Mouse (Mus musculus): Measurements from ENCODE around the gene AA467197. TPM values are rescaled to one million over a fixed set of nuclear protein-coding genes. Genes with fewer than 3 reads are reported as not detected.

AA467197 gene
- polyA plus RNA-seq, 1 experiment: 4.4 TPM

DNA sequence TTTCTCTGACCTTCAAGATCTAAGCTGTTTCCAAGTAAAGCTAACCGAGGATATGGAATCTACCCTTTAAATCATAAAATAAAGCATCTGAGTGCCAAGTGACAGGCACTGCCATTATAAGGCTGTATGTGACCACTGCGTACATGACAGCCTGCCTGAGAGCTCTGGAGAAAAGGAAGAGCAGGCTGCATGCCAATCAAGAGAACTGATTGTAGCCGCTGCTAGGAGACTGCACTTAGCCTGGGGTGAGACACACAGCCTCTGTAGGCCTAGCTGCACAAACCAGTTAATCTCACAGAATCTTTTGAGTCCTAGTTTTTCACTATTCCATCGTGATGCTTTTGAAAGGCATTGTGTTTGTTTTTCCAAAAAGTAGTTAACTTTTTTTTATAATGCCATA lies 18.1 kb upstream of the AA467197 start:
- Histone ChIP-seq H3K27ac (ENCODE audit: control insufficient read depth, insufficient read depth, low read length) (no peak overlapping the region), H3K36me3 (ENCODE audit: control insufficient read depth, insufficient read depth, low read length) (no peaks in the 10 kb centered on the region), H3K27me3 (ENCODE audit: control insufficient read depth, insufficient read depth, low read length) (no peaks in the 10 kb centered on the region), H3K4me1 (replicated peaks; ENCODE audit: control insufficient read depth, insufficient read depth, low read length) (no peaks in the 10 kb centered on the region), H3K4me3 (ENCODE audit: control insufficient read depth, insufficient read depth, low read length) (no peak overlapping the region)
- no peak for DNase-seq
- TF ChIP-seq CTCF (IDR thresholded peaks at IDR 0.05; ENCODE audit: borderline replicate concordance, control insufficient read depth, extremely low read depth, insufficient read depth, low read length, poor library complexity) (no peak), POLR2A (IDR thresholded peaks at IDR 0.05; ENCODE audit: control insufficient read depth, extremely low read depth, insufficient read depth, low read length, poor library complexity) (no peak)
- 89% methylated on average over 4 of the region's 4 CpGs for WGBS

- 85% methylated on average over 9 of the region's 9 CpGs for WGBS
These were observed 15.3 kb upstream of the AA467197 start for GRCm38 (mm10) chr2:122621337-122622110.

GRCm38 (mm10) chr2:122625930-122626329 lies 10.9 kb upstream of the AA467197 start:
- no peak for DNase-seq
- Histone ChIP-seq H3K27me3 (ENCODE audit: control insufficient read depth, insufficient read depth, low read length) (no peaks in the 10 kb centered on the region), H3K4me1 (replicated peaks; ENCODE audit: control insufficient read depth, insufficient read depth, low read length) (no peaks in the 10 kb centered on the region), H3K36me3 (ENCODE audit: control insufficient read depth, insufficient read depth, low read length) (no peaks in the 10 kb centered on the region), H3K27ac (ENCODE audit: control insufficient read depth, insufficient read depth, low read length) (no peak overlapping the region), H3K4me3 (ENCODE audit: control insufficient read depth, insufficient read depth, low read length) (no peak overlapping the region)
- TF ChIP-seq CTCF (IDR thresholded peaks at IDR 0.05; ENCODE audit: borderline replicate concordance, control insufficient read depth, extremely low read depth, insufficient read depth, low read length, poor library complexity) (no peak), POLR2A (IDR thresholded peaks at IDR 0.05; ENCODE audit: control insufficient read depth, extremely low read depth, insufficient read depth, low read length, poor library complexity) (no peak)
- 83% methylated on average over 7 of the region's 7 CpGs for WGBS

More at GRCm38 (mm10) chr2:122621337-122622110, 15.3 kb upstream of the AA467197 start:
- Histone ChIP-seq H3K27me3 (ENCODE audit: control insufficient read depth, insufficient read depth, low read length) (no peaks in the 10 kb centered on the region), H3K27ac (ENCODE audit: control insufficient read depth, insufficient read depth, low read length) (no peak overlapping the region), H3K4me3 (ENCODE audit: control insufficient read depth, insufficient read depth, low read length) (no peak overlapping the region), H3K4me1 (replicated peaks; ENCODE audit: control insufficient read depth, insufficient read depth, low read length) (no peaks in the 10 kb centered on the region), H3K36me3 (ENCODE audit: control insufficient read depth, insufficient read depth, low read length) (no peaks in the 10 kb centered on the region)
- TF ChIP-seq CTCF (IDR thresholded peaks at IDR 0.05; ENCODE audit: borderline replicate concordance, control insufficient read depth, extremely low read depth, insufficient read depth, low read length, poor library complexity) (no peak), POLR2A (IDR thresholded peaks at IDR 0.05; ENCODE audit: control insufficient read depth, extremely low read depth, insufficient read depth, low read length, poor library complexity) (no peak)
- DNase-seq: no peak

DNA sequence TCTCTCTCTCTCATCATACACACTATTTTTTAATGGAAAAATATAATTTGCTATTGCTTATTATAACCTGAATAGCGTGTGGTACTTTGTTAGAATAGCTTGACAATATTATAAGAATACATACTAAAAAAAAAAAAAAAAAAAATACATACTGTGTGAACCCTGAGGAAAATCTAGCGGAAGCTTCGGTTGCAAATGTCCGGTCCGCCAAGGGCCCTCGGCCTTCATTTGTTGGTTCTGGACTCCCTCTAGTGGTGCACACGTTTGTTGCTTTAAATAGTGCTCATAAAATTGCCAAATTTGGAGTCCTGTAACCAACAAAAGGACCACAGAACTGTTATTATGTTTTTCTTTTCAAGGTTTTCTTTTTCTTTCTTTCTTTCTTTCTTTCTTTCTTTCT lies 7.8 kb upstream of the AA467197 start:
- TF ChIP-seq CTCF (IDR thresholded peaks at IDR 0.05; ENCODE audit: borderline replicate concordance, control insufficient read depth, extremely low read depth, insufficient read depth, low read length, poor library complexity) (peak; percentile 26; the same call in 1 of the 2 replicates), POLR2A (IDR thresholded peaks at IDR 0.05; ENCODE audit: control insufficient read depth, extremely low read depth, insufficient read depth, low read length, poor library complexity) (no peak)
- WGBS: 6% methylated on average over 7 of the region's 7 CpGs
- peak; percentile 68 for DNase-seq

DNA sequence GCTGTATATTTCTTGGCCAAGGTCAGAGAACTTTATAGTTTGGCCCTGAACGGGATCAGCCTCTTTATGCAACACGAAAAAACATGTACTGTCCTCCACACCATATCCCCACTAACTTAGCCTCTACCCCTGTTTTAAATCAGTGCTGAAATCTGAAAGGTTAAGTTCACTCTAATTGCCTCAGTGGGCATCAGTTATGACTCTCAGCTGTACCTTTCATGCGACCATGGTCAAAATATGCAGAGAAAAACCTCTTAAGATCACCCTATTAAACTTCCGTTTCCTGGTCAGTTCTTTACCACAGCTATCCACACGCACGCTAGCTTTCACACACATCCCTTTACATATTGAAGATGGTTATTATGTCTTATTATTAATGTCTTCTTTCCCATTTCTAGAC lies 6.9 kb upstream of the AA467197 start:
- DNase-seq: no peak
- Histone ChIP-seq H3K4me1 (replicated peaks; ENCODE audit: control insufficient read depth, insufficient read depth, low read length) (peaks cover 7% of the 10 kb centered on the region), H3K27me3 (ENCODE audit: control insufficient read depth, insufficient read depth, low read length) (no peaks in the 10 kb centered on the region), H3K4me3 (ENCODE audit: control insufficient read depth, insufficient read depth, low read length) (no peak overlapping the region), H3K36me3 (ENCODE audit: control insufficient read depth, insufficient read depth, low read length) (peaks cover 12% of the 10 kb centered on the region; the same call in 1 of the 2 replicates), H3K27ac (ENCODE audit: control insufficient read depth, insufficient read depth, low read length) (no peak overlapping the region)
- 68% methylated on average over 6 of the region's 6 CpGs for WGBS
- TF ChIP-seq CTCF (IDR thresholded peaks at IDR 0.05; ENCODE audit: borderline replicate concordance, control insufficient read depth, extremely low read depth, insufficient read depth, low read length, poor library complexity): no peak
- no peak for TF ChIP-seq POLR2A (IDR thresholded peaks at IDR 0.05; ENCODE audit: control insufficient read depth, extremely low read depth, insufficient read depth, low read length, poor library complexity)

More for the DNA sequence above, 7.8 kb upstream of the AA467197 start:
- Histone ChIP-seq H3K4me3 (ENCODE audit: control insufficient read depth, insufficient read depth, low read length) (no peak overlapping the region), H3K36me3 (ENCODE audit: control insufficient read depth, insufficient read depth, low read length) (peaks cover 12% of the 10 kb centered on the region; the same call in 1 of the 2 replicates), H3K4me1 (replicated peaks; ENCODE audit: control insufficient read depth, insufficient read depth, low read length) (peaks cover 7% of the 10 kb centered on the region), H3K27me3 (ENCODE audit: control insufficient read depth, insufficient read depth, low read length) (no peaks in the 10 kb centered on the region), H3K27ac (ENCODE audit: control insufficient read depth, insufficient read depth, low read length) (no peak overlapping the region)

DNA sequence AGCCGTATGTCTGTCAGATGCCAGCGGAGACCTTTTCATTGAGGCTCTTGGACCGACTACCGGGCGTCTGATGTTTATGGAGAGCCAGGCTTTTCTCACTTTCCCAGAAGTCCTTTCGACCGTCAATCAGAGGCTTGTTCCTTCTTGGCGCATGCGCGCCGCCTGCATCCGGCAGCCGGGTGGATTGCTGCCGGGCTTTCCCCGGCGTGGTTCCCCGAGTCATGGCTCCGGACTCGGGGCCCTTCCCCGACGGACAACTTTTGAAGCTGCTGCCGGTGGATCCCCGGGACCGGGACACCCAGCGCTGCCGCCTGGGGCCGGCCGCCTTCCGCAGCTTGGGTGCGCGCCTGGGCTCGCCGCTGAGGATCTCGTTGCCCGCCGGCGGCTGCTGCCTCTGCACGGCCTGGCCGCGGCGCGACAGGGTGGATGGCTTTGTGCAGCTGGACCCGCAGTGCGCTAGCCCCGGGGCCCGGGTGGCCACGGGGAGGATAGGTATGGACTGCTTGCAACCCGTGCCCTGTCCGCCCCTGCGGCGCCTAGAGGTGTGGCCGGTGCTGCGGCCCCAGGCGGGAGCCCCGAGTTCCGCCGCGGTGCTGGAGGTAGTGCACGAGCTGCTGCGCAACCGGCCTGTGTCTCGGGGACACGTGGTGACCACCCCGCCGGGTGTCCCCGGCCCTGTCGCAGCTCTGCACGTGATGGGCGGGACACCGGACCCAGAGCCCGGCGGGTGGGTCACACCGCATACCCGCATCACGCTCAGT lies 6.1 kb upstream of the AA467197 start:
- Histone ChIP-seq H3K27me3 (ENCODE audit: control insufficient read depth, insufficient read depth, low read length) (no peaks in the 10 kb centered on the region), H3K4me1 (replicated peaks; ENCODE audit: control insufficient read depth, insufficient read depth, low read length) (peaks cover 7% of the 10 kb centered on the region), H3K4me3 (ENCODE audit: control insufficient read depth, insufficient read depth, low read length) (peak overlapping the region; percentile 97), H3K27ac (ENCODE audit: control insufficient read depth, insufficient read depth, low read length) (no peak overlapping the region), H3K36me3 (ENCODE audit: control insufficient read depth, insufficient read depth, low read length) (peaks cover 12% of the 10 kb centered on the region; the same call in 1 of the 2 replicates)
- peak; percentile 84 for DNase-seq
- WGBS: 1% methylated on average over 75 of the region's 75 CpGs
- TF ChIP-seq CTCF (IDR thresholded peaks at IDR 0.05; ENCODE audit: borderline replicate concordance, control insufficient read depth, extremely low read depth, insufficient read depth, low read length, poor library complexity): peak; percentile 41; the same call in 1 of the 2 replicates
- peak; percentile 77 for TF ChIP-seq POLR2A (IDR thresholded peaks at IDR 0.05; ENCODE audit: control insufficient read depth, extremely low read depth, insufficient read depth, low read length, poor library complexity)
